Mouse (Mus musculus): ENCODE results near the gene Cox19. TPM values are rescaled to one million over a fixed set of nuclear protein-coding genes. Genes with fewer than 3 reads are reported as not detected.
A peak's percentile ranks its signal among the peaks of the same experiment; 100 is the strongest.

Cox19 gene
- polyA plus RNA-seq, 1 experiment from 2014 or later: 106 TPM

- H3K9me3 ChIP-seq (ENCODE audit: low read depth, low read length): no peaks in the 10 kb centered on the region
- H3K4me2 ChIP-seq: no peak overlapping the region
- H3K4me1 ChIP-seq (ENCODE audit: insufficient read depth): no peaks in the 10 kb centered on the region
- 0 out of 2 replicates have a peak, but pooled peaks have one; percentile 2 for ATAC-seq (ENCODE audit: insufficient read depth)
- peak; percentile 90 for DNase-seq
- WGBS: 17% methylated on average over 8 of the region's 8 CpGs
- no peak overlapping the region for H3K27ac ChIP-seq (ENCODE audit: low read depth)
- no peak overlapping the region for H3K9ac ChIP-seq
- peaks cover 2% of the 10 kb centered on the region; the same call in 1 of the 2 replicates for H3K27me3 ChIP-seq (ENCODE audit: insufficient read depth, low read length)
- H3K36me3 ChIP-seq (ENCODE audit: insufficient read depth): peaks cover 2% of the 10 kb centered on the region; the same call in 1 of the 2 replicates
- no peak overlapping the region for H3K4me3 ChIP-seq (ENCODE audit: low read depth, low read length)
- TF ChIP-seq CTCF (IDR thresholded peaks at IDR 0.05; ENCODE audit: low read depth): peak; percentile 99
These were observed 19.5 kb downstream of the Cox19 start for GRCm38 (mm10) chr5:139331742-139332141.

- DNase-seq: no peak
- 65% methylated on average over 7 of the region's 7 CpGs for WGBS
- Histone ChIP-seq H3K9ac (no peak overlapping the region), H3K4me3 (ENCODE audit: low read depth, low read length) (no peak overlapping the region), H3K36me3 (ENCODE audit: insufficient read depth) (no peaks in the 10 kb centered on the region), H3K27me3 (ENCODE audit: insufficient read depth, low read length) (peaks cover 11% of the 10 kb centered on the region; the same call in 1 of the 2 replicates), H3K9me3 (ENCODE audit: low read depth, low read length) (no peaks in the 10 kb centered on the region), H3K4me1 (ENCODE audit: insufficient read depth) (no peaks in the 10 kb centered on the region), H3K4me2 (no peak overlapping the region), H3K27ac (ENCODE audit: low read depth) (no peak overlapping the region)
- ATAC-seq (ENCODE audit: insufficient read depth): no peak
- TF ChIP-seq CTCF (IDR thresholded peaks at IDR 0.05; ENCODE audit: low read depth): no peak
These were observed 20.5 kb downstream of the Cox19 start for GRCm38 (mm10) chr5:139330766-139331165.

DNA sequence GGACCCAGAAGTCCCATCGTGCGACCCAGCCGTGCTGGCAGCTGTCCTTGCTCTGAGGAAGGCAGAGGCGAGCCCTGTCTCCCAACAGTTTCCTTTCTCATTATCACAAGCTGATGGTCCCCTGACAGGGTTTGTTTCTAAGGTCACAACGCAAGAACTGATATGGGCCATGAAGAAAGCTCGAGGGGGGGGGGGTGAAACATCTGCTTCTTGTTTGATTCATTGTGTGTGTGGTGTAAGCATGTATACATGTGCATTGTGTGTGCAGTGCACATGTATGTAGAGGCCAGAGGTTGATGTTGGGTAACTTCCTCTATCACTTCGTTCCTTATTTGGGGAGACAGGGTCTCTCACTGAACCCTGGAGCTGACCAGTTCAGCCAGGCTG lies 23.6 kb downstream of the Cox19 start:
- no peak for ATAC-seq (ENCODE audit: insufficient read depth)
- no peak for DNase-seq

DNA sequence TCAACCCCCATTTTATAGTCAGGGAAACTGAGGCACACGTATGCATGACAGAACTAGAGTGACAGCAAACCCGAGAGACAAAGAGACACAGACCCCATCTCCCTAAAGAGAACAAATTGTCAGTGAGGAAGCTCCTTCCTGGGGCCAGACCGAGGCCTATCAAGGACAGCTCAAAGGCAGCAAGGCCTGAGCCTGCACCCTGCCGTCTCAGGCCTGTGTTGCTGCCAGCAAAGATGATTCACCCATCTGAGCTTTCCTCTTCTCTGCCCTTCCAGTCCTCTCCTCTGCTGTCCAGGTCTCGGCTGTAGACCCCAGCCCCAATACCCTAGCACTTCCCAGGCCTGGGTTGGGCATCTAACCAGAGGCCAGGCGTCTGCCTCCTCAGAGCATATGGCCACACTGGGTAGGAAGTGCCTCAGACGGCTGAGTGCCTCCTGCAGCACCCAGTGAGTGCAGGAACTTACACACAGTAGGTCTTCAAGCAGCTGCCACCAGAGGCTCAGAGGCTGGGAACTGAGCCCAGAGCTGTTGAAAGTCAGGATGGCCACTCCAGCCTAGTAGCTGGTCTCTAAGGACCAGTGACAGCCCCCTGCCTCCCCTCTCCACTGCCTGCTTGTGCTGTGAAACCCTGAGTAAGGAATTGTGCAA lies 24.1 kb downstream of the Cox19 start:
- ATAC-seq (ENCODE audit: insufficient read depth) (no peak), DNase-seq (no peak)
- Histone ChIP-seq H3K27ac (ENCODE audit: low read depth) (no peak overlapping the region), H3K36me3 (ENCODE audit: insufficient read depth) (no peaks in the 10 kb centered on the region), H3K4me1 (ENCODE audit: insufficient read depth) (no peaks in the 10 kb centered on the region; the same call in 1 of the 2 replicates), H3K4me3 (ENCODE audit: low read depth, low read length) (no peak overlapping the region), H3K9me3 (ENCODE audit: low read depth, low read length) (no peaks in the 10 kb centered on the region), H3K9ac (no peak overlapping the region), H3K27me3 (ENCODE audit: insufficient read depth, low read length) (peaks cover 32% of the 10 kb centered on the region), H3K4me2 (no peak overlapping the region)
- WGBS: 70% methylated on average over 7 of the region's 7 CpGs
- TF ChIP-seq CTCF (IDR thresholded peaks at IDR 0.05; ENCODE audit: low read depth): no peak

More for the DNA sequence above, 23.6 kb downstream of the Cox19 start:
- 55% methylated on average over 7 of the region's 7 CpGs for WGBS
- Histone ChIP-seq H3K4me2 (no peak overlapping the region), H3K4me3 (ENCODE audit: low read depth, low read length) (no peak overlapping the region), H3K27ac (ENCODE audit: low read depth) (no peak overlapping the region), H3K9ac (no peak overlapping the region), H3K27me3 (ENCODE audit: insufficient read depth, low read length) (peaks cover 32% of the 10 kb centered on the region), H3K9me3 (ENCODE audit: low read depth, low read length) (no peaks in the 10 kb centered on the region), H3K4me1 (ENCODE audit: insufficient read depth) (no peaks in the 10 kb centered on the region; the same call in 1 of the 2 replicates), H3K36me3 (ENCODE audit: insufficient read depth) (no peaks in the 10 kb centered on the region)
- no peak for TF ChIP-seq CTCF (IDR thresholded peaks at IDR 0.05; ENCODE audit: low read depth)

DNA sequence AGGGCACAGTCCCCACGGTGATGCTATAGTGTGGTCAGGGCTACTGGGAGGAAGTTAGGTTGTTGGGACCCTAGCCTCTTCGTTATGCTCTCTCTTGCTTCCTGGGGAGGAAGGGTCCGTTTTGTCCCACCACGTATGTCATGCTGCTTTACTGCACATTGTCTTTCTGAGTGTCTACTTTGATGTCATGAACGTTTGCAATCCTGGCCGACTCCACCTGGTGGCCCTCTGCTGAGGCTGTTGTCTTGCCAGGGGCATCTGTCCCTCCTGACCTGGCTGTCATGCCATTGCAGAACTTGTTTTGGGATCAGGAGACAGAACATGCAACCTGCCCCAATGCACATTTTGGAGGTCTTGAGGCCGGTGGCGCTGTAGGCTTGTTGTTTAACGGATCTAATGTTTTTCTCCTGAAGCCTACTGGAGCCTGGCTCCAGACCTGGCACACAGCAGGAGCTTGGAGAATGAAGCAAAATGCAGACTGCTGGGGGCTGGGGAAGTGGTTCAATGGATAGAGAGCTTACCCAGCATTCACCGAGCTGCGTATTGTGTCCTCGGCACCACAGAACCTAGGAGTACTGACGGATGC lies 25.0 kb downstream of the Cox19 start:
- H3K36me3 ChIP-seq (ENCODE audit: insufficient read depth): no peaks in the 10 kb centered on the region
- no peaks in the 10 kb centered on the region for H3K9me3 ChIP-seq (ENCODE audit: low read depth, low read length)
- 65% methylated on average over 13 of the region's 13 CpGs for WGBS
- no peak overlapping the region for H3K9ac ChIP-seq
- H3K4me3 ChIP-seq (ENCODE audit: low read depth, low read length): no peak overlapping the region
- DNase-seq (no peak), ATAC-seq (ENCODE audit: insufficient read depth) (no peak)
- no peak overlapping the region for H3K4me2 ChIP-seq
- H3K27ac ChIP-seq (ENCODE audit: low read depth): no peak overlapping the region
- peaks cover 32% of the 10 kb centered on the region for H3K27me3 ChIP-seq (ENCODE audit: insufficient read depth, low read length)
- TF ChIP-seq CTCF (IDR thresholded peaks at IDR 0.05; ENCODE audit: low read depth): peak; percentile 22; the same call in 1 of the 2 replicates
- no peaks in the 10 kb centered on the region; the same call in 1 of the 2 replicates for H3K4me1 ChIP-seq (ENCODE audit: insufficient read depth)

GRCm38 (mm10) chr5:139325395-139325966 lies 25.7 kb downstream of the Cox19 start, which contains the start of gene Adap1:
Gene Adap1 (minus strand): TSS chr5:139325622.
- H3K9me3 ChIP-seq (ENCODE audit: low read depth, low read length): no peaks in the 10 kb centered on the region
- DNase-seq (peak; percentile 71), ATAC-seq (ENCODE audit: insufficient read depth) (peak; percentile 78)
- H3K4me3 ChIP-seq (ENCODE audit: low read depth, low read length): peak within 1 kb of the TSS; percentile 56
- H3K9ac ChIP-seq: peak within 1 kb of the TSS; percentile 62
- WGBS: 3% methylated on average over 50 of the region's 61 CpGs
- no peak; the same call in 1 of the 2 replicates for TF ChIP-seq CTCF (IDR thresholded peaks at IDR 0.05; ENCODE audit: low read depth)
- no peaks in the 10 kb centered on the region for H3K36me3 ChIP-seq (ENCODE audit: insufficient read depth)
- no peak within 1 kb of the TSS for H3K27ac ChIP-seq (ENCODE audit: low read depth)
- H3K27me3 ChIP-seq (ENCODE audit: insufficient read depth, low read length): peaks cover 32% of the 10 kb centered on the region
- H3K4me2 ChIP-seq: peak within 1 kb of the TSS; percentile 97
- no peaks in the 10 kb centered on the region; the same call in 1 of the 2 replicates for H3K4me1 ChIP-seq (ENCODE audit: insufficient read depth)

All from lung, embryonic 14.5 days (tissue).